Mouse (Mus musculus) cerebellum, adult 2 months (tissue): Measurements from ENCODE around the gene Icam5. TPM values are rescaled to one million over a fixed set of nuclear protein-coding genes. Genes with fewer than 3 reads are reported as not detected.
"Not testable (repeated sequence)": the region's sequence is repeated elsewhere in the genome, so short reads cannot be mapped to it uniquely, and the experiment has no call there.

ENCODE experiments used
- DNase-seq, 2 experiments: peaks; one replicate each; pipeline ENCODE4 v3.0.0; 2021
- H3K27ac ChIP-seq: fragments of 200-500 bp; 2 replicates; pipeline ENCODE4 v1.5.1; 2012; ENCODE audit warnings: low read length, control low read depth, inconsistent platforms; ENCODE audit not compliant: insufficient read depth
- H3K27me3 ChIP-seq: fragments of 200-500 bp; 2 replicates; pipeline ENCODE4 v1.6.1; 2012; ENCODE audit warnings: inconsistent platforms, mild to moderate bottlenecking, low read length, moderate library complexity; ENCODE audit not compliant: control insufficient read depth, insufficient read depth
- H3K4me1 ChIP-seq: fragments of 200-500 bp; 2 replicates; pipeline ENCODE4 v1.6.1; 2011; ENCODE audit warnings: low read length; ENCODE audit not compliant: control insufficient read depth, insufficient read depth
- H3K4me3 ChIP-seq: fragments of 200-500 bp; replicated peaks from 2 replicates; pipeline ENCODE3; 2011; ENCODE audit warnings: mild to moderate bottlenecking, low read depth, low read length, control low read depth; ENCODE audit not compliant: insufficient read depth
- CTCF ChIP-seq: fragments of 200-500 bp; IDR thresholded peaks from 2 replicates; pipeline ENCODE4 v1.5.1; 2011; ENCODE audit warnings: low read depth, mild to moderate bottlenecking, control low read depth, low read length, moderate library complexity, borderline replicate concordance; ENCODE audit not compliant: insufficient read depth
- POLR2A ChIP-seq: fragments of 200-500 bp; IDR thresholded peaks from 2 replicates; pipeline ENCODE4 v1.6.1; 2011; ENCODE audit warnings: low read length, control low read depth, borderline replicate concordance; ENCODE audit not compliant: insufficient read depth
- WGBS: fragments of 180-500 bp; shearing (Covaris S2); methylation state at CpG from one replicate; pipeline ENCODE4 v1.1.7; 2018; 5-methylcytosine and 5-hydroxymethylcytosine counted together
- polyA plus RNA-seq: library from polyadenylated mRNA; depleted of rRNA; stranded (reverse); fragments of >200 nt; gene quantifications from 2 replicates; pipeline ENCODE4 v1.2.3, GENCODE M21; 2012

Gene Icam5
- polyA plus RNA-seq, 1 experiment = 2.5 TPM

GRCm38 (mm10) chr9:20993165-20993898 lies 38.5 kb upstream of the Icam5 start:
- no peak for DNase-seq
- H3K4me3 ChIP-seq = no peak overlapping the region
- no peaks in the 10 kb centered on the region for H3K4me1 ChIP-seq
- WGBS = 63% methylated on average over 5 of the region's 5 CpGs
- no peak overlapping the region for H3K27ac ChIP-seq
- H3K27me3 ChIP-seq = no peaks in the 10 kb centered on the region
- no peak for TF ChIP-seq CTCF
- TF ChIP-seq POLR2A = no peak

GRCm38 (mm10) chr9:20995069-20995468 lies 36.8 kb upstream of the Icam5 start:
- DNase-seq = no peak
- H3K27me3 ChIP-seq = no peaks in the 10 kb centered on the region
- no peaks in the 10 kb centered on the region for H3K4me1 ChIP-seq
- WGBS = 59% methylated on average over 3 of the region's 3 CpGs
- TF ChIP-seq CTCF = no peak
- no peak for TF ChIP-seq POLR2A
- H3K4me3 ChIP-seq = no peak overlapping the region
- no peak overlapping the region for H3K27ac ChIP-seq

- no peaks in the 10 kb centered on the region for H3K4me1 ChIP-seq
- H3K27me3 ChIP-seq = no peaks in the 10 kb centered on the region
- H3K27ac ChIP-seq = no peak overlapping the region
- WGBS = 92% methylated on average over 8 of the region's 8 CpGs
- TF ChIP-seq POLR2A = no peak
- no peak for TF ChIP-seq CTCF
- no peak for DNase-seq
- H3K4me3 ChIP-seq = no peak overlapping the region
These were observed 34.8 kb upstream of the Icam5 start for GRCm38 (mm10) chr9:20997065-20997464.

GRCm38 (mm10) chr9:20998337-20998736 lies 33.5 kb upstream of the Icam5 start:
- not testable (repeated sequence) for H3K27ac ChIP-seq, H3K4me1 ChIP-seq, H3K4me3 ChIP-seq, H3K27me3 ChIP-seq, DNase-seq
- 76% methylated on average over 1 of the region's 1 CpGs for WGBS

GRCm38 (mm10) chr9:21000811-21001210 lies 31.1 kb upstream of the Icam5 start:
- Histone ChIP-seq H3K27ac (no peak overlapping the region), H3K4me3 (no peak overlapping the region), H3K4me1 (peaks cover 5% of the 10 kb centered on the region; the same call in 1 of the 2 replicates), H3K27me3 (no peaks in the 10 kb centered on the region)
- TF ChIP-seq CTCF (no peak), POLR2A (no peak)
- DNase-seq = no peak

GRCm38 (mm10) chr9:21001651-21002200 lies 30.1 kb upstream of the Icam5 start:
- DNase-seq = no peak
- H3K4me1 ChIP-seq = peaks cover 10% of the 10 kb centered on the region; the same call in 1 of the 2 replicates
- H3K4me3 ChIP-seq = no peak overlapping the region
- WGBS = 66% methylated on average over 6 of the region's 6 CpGs
- H3K27me3 ChIP-seq = no peaks in the 10 kb centered on the region
- no peak overlapping the region for H3K27ac ChIP-seq
- no peak for TF ChIP-seq POLR2A
- TF ChIP-seq CTCF = no peak

- Histone ChIP-seq H3K27me3 (no peaks in the 10 kb centered on the region), H3K4me3 (peak overlapping the region; percentile 68), H3K4me1 (peaks cover 10% of the 10 kb centered on the region; the same call in 1 of the 2 replicates), H3K27ac (peak overlapping the region; percentile 39; the same call in 1 of the 2 replicates)
- TF ChIP-seq CTCF (no peak), POLR2A (no peak)
- peak in 1 of 2 experiments; percentile 22 for DNase-seq
- 5% methylated on average over 7 of the region's 7 CpGs for whole genome bisulfite sequencing
These were observed 29.6 kb upstream of the Icam5 start for GRCm38 (mm10) chr9:21002270-21002626.
